Mouse (Mus musculus): ENCODE data around the gene Acvr2b. TPM values are rescaled to one million over a fixed set of nuclear protein-coding genes. Genes with fewer than 3 reads are reported as not detected.

Acvr2b gene
- polyA plus RNA-seq, 2 experiments = 7.9 to 18.9 TPM

DNA sequence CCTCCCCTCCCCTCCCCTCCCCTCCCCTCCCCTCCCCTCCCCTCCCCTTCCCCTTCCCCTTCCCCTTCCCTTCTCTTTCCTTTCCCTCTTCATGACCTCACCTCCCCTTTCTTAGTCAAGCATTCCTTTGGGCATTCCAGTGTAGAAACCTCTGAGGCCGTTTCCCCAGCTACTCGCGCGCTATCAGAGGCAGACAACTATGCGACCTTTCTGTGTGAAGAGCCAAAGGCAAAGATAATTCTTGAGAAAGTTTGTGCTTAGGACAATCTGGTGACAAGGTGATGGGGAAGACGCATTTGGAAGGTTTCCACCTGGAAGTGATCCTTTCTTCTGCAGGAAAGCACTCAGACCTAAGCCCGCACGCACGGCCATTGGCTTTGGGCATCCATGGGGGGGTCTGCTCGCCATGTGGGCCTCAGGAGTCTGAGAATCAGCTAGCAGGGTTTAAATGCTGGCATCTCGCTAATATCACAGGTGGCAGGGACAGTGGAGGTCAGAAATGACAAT lies 70.5 kb downstream of the Acvr2b start:
- WGBS = 78% methylated on average over 11 of the region's 11 CpGs
- Histone ChIP-seq H3K4me3 (replicated peaks; ENCODE audit: low read length) (no peak overlapping the region), H3K27ac (replicated peaks; ENCODE audit: low read depth, low read length) (no peak overlapping the region), H3K27me3 (ENCODE audit: control insufficient read depth, insufficient read depth, low read length) (no peaks in the 10 kb centered on the region), H3K4me2 (replicated peaks; ENCODE audit: low read depth, low read length, severe bottlenecking) (no peak overlapping the region), H3K9ac (ENCODE audit: low read depth, low read length, severe bottlenecking) (no peak overlapping the region), H3K4me1 (ENCODE audit: control insufficient read depth, insufficient read depth, low read length) (0 out of 2 replicates have a peak, but pooled peaks cover 1% of the 10 kb centered on the region), H3K9me3 (ENCODE audit: control insufficient read depth, low read length) (no peaks in the 10 kb centered on the region), H3K36me3 (ENCODE audit: control insufficient read depth, insufficient read depth, low read length) (peaks cover 11% of the 10 kb centered on the region; the same call in 1 of the 2 replicates)
- no peak for TF ChIP-seq POLR2A (IDR thresholded peaks at IDR 0.05; ENCODE audit: borderline replicate concordance, extremely low read depth, insufficient read depth, insufficient read length)
- DNase-seq (ENCODE audit: low spot score) (no peak), ATAC-seq (ENCODE audit: low FRiP score, low read depth) (no peak)

DNA sequence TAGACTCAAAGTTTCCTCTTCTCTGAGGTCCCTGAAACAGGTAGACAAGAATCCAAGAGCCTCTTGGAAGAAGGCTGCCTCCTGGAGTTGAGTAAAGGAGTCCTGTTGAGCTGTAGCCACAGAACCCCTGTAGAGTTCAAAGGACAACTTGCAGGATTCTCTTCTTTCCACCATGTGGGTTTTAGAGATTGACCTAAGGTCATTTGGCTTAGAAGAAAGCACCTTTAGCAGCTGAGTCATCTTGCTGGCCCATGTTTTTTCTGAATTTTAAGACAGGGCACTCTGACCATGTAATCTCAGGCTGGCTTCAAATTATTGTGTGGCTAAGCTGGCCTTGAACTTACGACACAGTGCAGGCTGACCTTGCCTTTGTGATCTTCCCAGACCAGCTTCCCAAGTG lies 71.1 kb downstream of the Acvr2b start:
- no peak overlapping the region for H3K27ac ChIP-seq (replicated peaks; ENCODE audit: low read depth, low read length)
- DNase-seq (ENCODE audit: low spot score) (no peak), ATAC-seq (ENCODE audit: low FRiP score, low read depth) (no peak)
- no peak overlapping the region for H3K4me2 ChIP-seq (replicated peaks; ENCODE audit: low read depth, low read length, severe bottlenecking)
- TF ChIP-seq POLR2A (IDR thresholded peaks at IDR 0.05; ENCODE audit: borderline replicate concordance, extremely low read depth, insufficient read depth, insufficient read length) = no peak
- 0 out of 2 replicates have a peak, but pooled peaks cover 4% of the 10 kb centered on the region for H3K4me1 ChIP-seq (ENCODE audit: control insufficient read depth, insufficient read depth, low read length)
- H3K36me3 ChIP-seq (ENCODE audit: control insufficient read depth, insufficient read depth, low read length) = peaks cover 6% of the 10 kb centered on the region; the same call in 1 of the 2 replicates
- H3K4me3 ChIP-seq (replicated peaks; ENCODE audit: low read length) = no peak overlapping the region
- H3K27me3 ChIP-seq (ENCODE audit: control insufficient read depth, insufficient read depth, low read length) = no peaks in the 10 kb centered on the region
- H3K9ac ChIP-seq (ENCODE audit: low read depth, low read length, severe bottlenecking) = no peak overlapping the region
- H3K9me3 ChIP-seq (ENCODE audit: control insufficient read depth, low read length) = no peaks in the 10 kb centered on the region
- WGBS = 80% methylated on average over 1 of the region's 1 CpGs

DNA sequence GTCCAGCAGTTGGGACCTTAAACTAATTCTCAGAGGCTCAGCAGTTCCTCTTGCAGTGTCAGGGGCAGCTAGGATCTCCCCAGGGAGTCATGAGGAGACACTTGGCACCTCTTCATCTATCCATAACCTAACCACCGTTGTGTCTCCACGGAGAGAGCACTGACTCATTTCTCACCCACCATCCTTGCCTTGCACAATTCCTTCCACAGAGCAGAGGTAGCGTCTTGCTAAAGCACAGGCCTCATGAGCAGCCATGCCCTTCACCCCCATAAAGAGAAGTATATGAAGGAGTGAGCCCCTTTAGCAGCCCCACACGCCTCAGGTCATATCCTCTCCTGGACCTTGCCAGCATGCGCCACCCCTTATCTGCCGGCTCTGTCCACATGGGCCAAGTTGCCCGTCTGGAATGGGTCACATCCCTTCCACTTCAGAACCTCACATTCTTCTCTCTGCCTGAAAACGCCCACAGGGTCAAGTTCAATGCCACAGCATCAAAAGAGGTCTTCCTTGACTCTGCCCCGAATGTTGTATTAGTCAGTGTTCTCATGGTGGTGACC lies 71.8 kb downstream of the Acvr2b start:
- Histone ChIP-seq H3K4me2 (replicated peaks; ENCODE audit: low read depth, low read length, severe bottlenecking) (no peak overlapping the region), H3K36me3 (ENCODE audit: control insufficient read depth, insufficient read depth, low read length) (0 out of 2 replicates have a peak, but pooled peaks cover 3% of the 10 kb centered on the region), H3K4me3 (replicated peaks; ENCODE audit: low read length) (no peak overlapping the region), H3K27me3 (ENCODE audit: control insufficient read depth, insufficient read depth, low read length) (no peaks in the 10 kb centered on the region), H3K9me3 (ENCODE audit: control insufficient read depth, low read length) (no peaks in the 10 kb centered on the region), H3K9ac (ENCODE audit: low read depth, low read length, severe bottlenecking) (no peak overlapping the region), H3K27ac (replicated peaks; ENCODE audit: low read depth, low read length) (no peak overlapping the region), H3K4me1 (ENCODE audit: control insufficient read depth, insufficient read depth, low read length) (0 out of 2 replicates have a peak, but pooled peaks cover 4% of the 10 kb centered on the region)
- DNase-seq (ENCODE audit: low spot score) (no peak), ATAC-seq (ENCODE audit: low FRiP score, low read depth) (no peak)
- 77% methylated on average over 9 of the region's 9 CpGs for WGBS
- TF ChIP-seq POLR2A (IDR thresholded peaks at IDR 0.05; ENCODE audit: borderline replicate concordance, extremely low read depth, insufficient read depth, insufficient read length) = no peak

GRCm38 (mm10) chr9:119474717-119475611 lies 73.0 kb downstream of the Acvr2b start:
- Histone ChIP-seq H3K4me3 (replicated peaks; ENCODE audit: low read length) (no peak overlapping the region), H3K9me3 (ENCODE audit: control insufficient read depth, low read length) (no peaks in the 10 kb centered on the region), H3K27me3 (ENCODE audit: control insufficient read depth, insufficient read depth, low read length) (no peaks in the 10 kb centered on the region), H3K9ac (ENCODE audit: low read depth, low read length, severe bottlenecking) (no peak overlapping the region), H3K4me1 (ENCODE audit: control insufficient read depth, insufficient read depth, low read length) (0 out of 2 replicates have a peak, but pooled peaks cover 4% of the 10 kb centered on the region), H3K27ac (replicated peaks; ENCODE audit: low read depth, low read length) (no peak overlapping the region), H3K36me3 (ENCODE audit: control insufficient read depth, insufficient read depth, low read length) (0 out of 2 replicates have a peak, but pooled peaks cover 3% of the 10 kb centered on the region), H3K4me2 (replicated peaks; ENCODE audit: low read depth, low read length, severe bottlenecking) (no peak overlapping the region)
- WGBS = 58% methylated on average over 15 of the region's 15 CpGs
- no peak for TF ChIP-seq POLR2A (IDR thresholded peaks at IDR 0.05; ENCODE audit: borderline replicate concordance, extremely low read depth, insufficient read depth, insufficient read length)
- ATAC-seq (ENCODE audit: low FRiP score, low read depth) (no peak), DNase-seq (ENCODE audit: low spot score) (no peak)

DNA sequence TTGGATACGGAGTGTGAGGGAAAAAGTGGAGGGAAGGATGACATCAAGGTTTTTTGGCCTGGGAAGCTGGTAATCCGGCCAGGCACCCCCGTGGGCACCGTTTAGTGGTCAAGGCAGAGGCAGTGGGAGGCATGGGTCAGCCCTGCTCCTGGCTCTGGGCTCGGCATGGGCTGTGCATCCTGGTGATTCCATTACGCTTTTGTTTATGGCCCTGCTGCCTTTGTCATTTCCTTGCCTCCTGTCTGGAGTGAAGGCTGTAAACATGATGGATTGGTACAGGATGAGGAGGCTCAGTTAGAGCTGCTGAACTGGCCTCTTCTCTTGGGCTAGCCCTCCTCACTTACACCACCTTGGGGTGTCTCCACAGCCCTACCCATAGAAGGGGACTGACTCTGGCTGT lies 75.8 kb downstream of the Acvr2b start:
- H3K4me2 ChIP-seq (replicated peaks; ENCODE audit: low read depth, low read length, severe bottlenecking) = peak overlapping the region; percentile 17; the same call in 1 of the 2 replicates
- no peak overlapping the region for H3K27ac ChIP-seq (replicated peaks; ENCODE audit: low read depth, low read length)
- H3K4me1 ChIP-seq (ENCODE audit: control insufficient read depth, insufficient read depth, low read length) = 0 out of 2 replicates have a peak, but pooled peaks cover 4% of the 10 kb centered on the region
- ATAC-seq (ENCODE audit: low FRiP score, low read depth) (no peak), DNase-seq (ENCODE audit: low spot score) (no peak)
- TF ChIP-seq POLR2A (IDR thresholded peaks at IDR 0.05; ENCODE audit: borderline replicate concordance, extremely low read depth, insufficient read depth, insufficient read length) = no peak
- H3K4me3 ChIP-seq (replicated peaks; ENCODE audit: low read length) = no peak overlapping the region
- H3K27me3 ChIP-seq (ENCODE audit: control insufficient read depth, insufficient read depth, low read length) = no peaks in the 10 kb centered on the region
- no peaks in the 10 kb centered on the region for H3K9me3 ChIP-seq (ENCODE audit: control insufficient read depth, low read length)
- no peaks in the 10 kb centered on the region for H3K36me3 ChIP-seq (ENCODE audit: control insufficient read depth, insufficient read depth, low read length)
- H3K9ac ChIP-seq (ENCODE audit: low read depth, low read length, severe bottlenecking) = no peak overlapping the region
- WGBS = 27% methylated on average over 6 of the region's 6 CpGs
